Mouse (Mus musculus) CH12.LX (cell line): Measurements from ENCODE around the gene Dcaf11. TPM values are rescaled to one million over a fixed set of nuclear protein-coding genes. Genes with fewer than 3 reads are reported as not detected.

Experiments used
- DNase-seq: peaks from one replicate; pipeline ENCODE4 v3.0.0-alpha.2; 2013; ENCODE audit errors: extremely low read depth
- H3K27ac ChIP-seq: 2 replicates; pipeline ENCODE4 v1.5.1; 2012; ENCODE audit warnings: low read depth, mild to moderate bottlenecking, control low read depth, moderate library complexity; ENCODE audit not compliant: insufficient read depth
- H3K27me3 ChIP-seq: replicated peaks from 2 replicates; pipeline ENCODE3; 2012; ENCODE audit warnings: inconsistent platforms
- H3K36me3 ChIP-seq, 2 experiments: replicated peaks in 1 of 2; 2 replicates each; pipeline versions ENCODE3 to v1.6.1; 2012; ENCODE audit warnings: inconsistent platforms in 1 of 2, low read length in 1 of 2, mild to moderate bottlenecking in 1 of 2, mixed read lengths in 1 of 2, moderate library complexity in 1 of 2; ENCODE audit not compliant: control insufficient read depth in 1 of 2, insufficient read depth in 1 of 2
- H3K4me1 ChIP-seq, 2 experiments: 2 replicates each; pipeline ENCODE4 v1.6.1; 2012; ENCODE audit warnings: inconsistent platforms in 1 of 2, moderate library complexity in 1 of 2; ENCODE audit not compliant: insufficient read depth in 2 of 2, control insufficient read depth in 1 of 2
- H3K4me2 ChIP-seq: 2 replicates; pipeline ENCODE4 v1.6.1; 2012; ENCODE audit warnings: low read depth, mild to moderate bottlenecking, control low read depth; ENCODE audit not compliant: poor library complexity, insufficient read depth, severe bottlenecking
- H3K4me3 ChIP-seq, 3 experiments: fragments of 150-350 bp in 1 of 3; sonication (generic) in 1 of 3; replicated peaks in 1 of 3; 2 replicates each; pipeline versions ENCODE3 to v1.5.1; 2011 to 2012; ENCODE audit warnings: low read depth in 2 of 3, low read length in 2 of 3, mild to moderate bottlenecking in 2 of 3, moderate library complexity in 2 of 3, control low read depth in 1 of 3, improper control_type of control experiment in 1 of 3, inconsistent platforms in 1 of 3, mixed read lengths in 1 of 3; ENCODE audit not compliant: poor library complexity in 1 of 3
- H3K79me2 ChIP-seq: replicated peaks from 2 replicates; pipeline ENCODE4 v1.6.1; 2012; ENCODE audit warnings: mild to moderate bottlenecking, moderate library complexity; ENCODE audit not compliant: control insufficient read depth, poor library complexity, insufficient read depth, severe bottlenecking; ENCODE audit errors: extremely low read depth
- H3K9ac ChIP-seq: 2 replicates; pipeline ENCODE4 v1.6.1; 2012; ENCODE audit warnings: low read depth, mild to moderate bottlenecking, control low read depth, moderate library complexity; ENCODE audit not compliant: insufficient read depth
- H3K9me3 ChIP-seq: replicated peaks from 2 replicates; pipeline ENCODE3; 2012; ENCODE audit warnings: low read length, inconsistent platforms, mixed read lengths
- CHD1 ChIP-seq: IDR thresholded peaks from 2 replicates; pipeline ENCODE4 v1.6.1; 2012; ENCODE audit warnings: low read depth, low read length, improper control_type of control experiment, inconsistent platforms
- CHD2 ChIP-seq: IDR thresholded peaks from 2 replicates; pipeline ENCODE4 v1.6.1; 2011; ENCODE audit warnings: low read length, improper control_type of control experiment
- ETS1 ChIP-seq: conservative IDR thresholded peaks from 2 replicates; pipeline ENCODE4 v1.6.1; 2012; ENCODE audit warnings: low read depth, mild to moderate bottlenecking, inconsistent platforms, low read length, improper control_type of control experiment, moderate library complexity
- IRF4 ChIP-seq: IDR thresholded peaks from 2 replicates; pipeline ENCODE4 v1.6.1; 2014; ENCODE audit warnings: low read depth, mild to moderate bottlenecking, inconsistent platforms, low read length, improper control_type of control experiment
- JUN ChIP-seq: IDR thresholded peaks from 2 replicates; pipeline ENCODE4 v1.6.1; 2011; ENCODE audit warnings: low read depth, mild to moderate bottlenecking, low read length, improper control_type of control experiment, moderate library complexity; ENCODE audit not compliant: insufficient read depth
- KAT2A ChIP-seq: IDR thresholded peaks from 2 replicates; pipeline ENCODE4 v1.6.1; 2012; ENCODE audit warnings: low read length, improper control_type of control experiment, inconsistent platforms; ENCODE audit not compliant: insufficient replicate concordance
- MAFK ChIP-seq: IDR thresholded peaks from 2 replicates; pipeline ENCODE4 v1.6.1; 2011; ENCODE audit warnings: low read length, improper control_type of control experiment; ENCODE audit not compliant: insufficient replicate concordance
- MAZ ChIP-seq: IDR thresholded peaks from 2 replicates; pipeline ENCODE4 v1.6.1; 2012; ENCODE audit warnings: low read depth, mild to moderate bottlenecking, inconsistent platforms, low read length, improper control_type of control experiment, moderate library complexity
- MEF2A ChIP-seq: IDR thresholded peaks from 2 replicates; pipeline ENCODE4 v1.6.1; 2014; ENCODE audit warnings: low read depth, mild to moderate bottlenecking, inconsistent platforms, low read length, improper control_type of control experiment, borderline replicate concordance
- MYC ChIP-seq: IDR thresholded peaks from 2 replicates; pipeline ENCODE4 v1.6.1; 2011; ENCODE audit warnings: low read depth, mild to moderate bottlenecking, improper control_type of control experiment, low read length
- PAX5 ChIP-seq: IDR thresholded peaks from 2 replicates; pipeline ENCODE4 v1.6.1; 2012; ENCODE audit warnings: low read length, inconsistent platforms, mixed read lengths
- POLR2A ChIP-seq: IDR thresholded peaks from 2 replicates; pipeline ENCODE4 v1.6.1; 2011; ENCODE audit warnings: low read depth, mild to moderate bottlenecking, improper control_type of control experiment, low read length
- POLR2AphosphoS2 ChIP-seq: IDR thresholded peaks from 2 replicates; pipeline ENCODE4 v1.6.1; 2011; ENCODE audit warnings: low read depth, low read length, improper control_type of control experiment
- RAD21 ChIP-seq: IDR thresholded peaks from 2 replicates; pipeline ENCODE4 v1.6.1; 2011; ENCODE audit warnings: low read depth, mild to moderate bottlenecking, low read length, improper control_type of control experiment, moderate library complexity
- SMC3 ChIP-seq: IDR thresholded peaks from 2 replicates; pipeline ENCODE4 v1.6.1; 2011; ENCODE audit warnings: low read depth, low read length, improper control_type of control experiment
- TBP ChIP-seq: conservative IDR thresholded peaks from 2 replicates; pipeline ENCODE4 v1.6.1; 2011; ENCODE audit warnings: low read depth, low read length, improper control_type of control experiment
- UBTF ChIP-seq: IDR thresholded peaks from 2 replicates; pipeline ENCODE4 v1.6.1; 2012; ENCODE audit warnings: low read depth, mild to moderate bottlenecking, inconsistent platforms, low read length, improper control_type of control experiment, moderate library complexity
- USF2 ChIP-seq: conservative IDR thresholded peaks from 2 replicates; pipeline ENCODE4 v1.6.1; 2011; ENCODE audit warnings: low read depth, low read length, improper control_type of control experiment
- ZNF384 ChIP-seq: IDR thresholded peaks from 2 replicates; pipeline ENCODE4 v1.6.1; 2012; ENCODE audit warnings: low read depth, low read length, improper control_type of control experiment, inconsistent platforms
- dilution Hi-C: fragments of 300-500 bp; cut with MboI; formaldehyde crosslinking; loops from 2 replicates; pipeline ENCODE4 v1.14.3; 2020; ENCODE audit warnings: low sequenced_read_pairs; ENCODE audit not compliant: extremely low pct_unique_long_range_greater_than_20kb, extremely low pct_ligation_motif_present
- in situ Hi-C: fragments of 300-500 bp; cut with MboI; formaldehyde crosslinking; loops from 3 replicates; pipeline ENCODE4 v1.14.3; 2019; ENCODE audit warnings: low sequenced_read_pairs, low pct_ligation_motif_present, low pct_unique_long_range_greater_than_20kb, mixed read lengths
- polyA plus RNA-seq: library from polyadenylated mRNA; unstranded; fragments of >175 nt; gene quantifications from 2 replicates; pipeline ENCODE4 v1.2.1, GENCODE M21; 2012; ENCODE audit warnings: low read depth; ENCODE audit not compliant: insufficient read length
- total RNA-seq, 2 experiments: library from RNA; depleted of rRNA; stranded (reverse); fragments of 300-350 nt in 1 of 2; fragments of >200 nt in 1 of 2; gene quantifications; 2 replicates each; pipeline ENCODE4 v1.2.3; 2012 to 2014

Dcaf11 gene
- total and polyA plus RNA-seq, 3 experiments, result 29.3 to 39.1 (median 32.6) TPM

DNA sequence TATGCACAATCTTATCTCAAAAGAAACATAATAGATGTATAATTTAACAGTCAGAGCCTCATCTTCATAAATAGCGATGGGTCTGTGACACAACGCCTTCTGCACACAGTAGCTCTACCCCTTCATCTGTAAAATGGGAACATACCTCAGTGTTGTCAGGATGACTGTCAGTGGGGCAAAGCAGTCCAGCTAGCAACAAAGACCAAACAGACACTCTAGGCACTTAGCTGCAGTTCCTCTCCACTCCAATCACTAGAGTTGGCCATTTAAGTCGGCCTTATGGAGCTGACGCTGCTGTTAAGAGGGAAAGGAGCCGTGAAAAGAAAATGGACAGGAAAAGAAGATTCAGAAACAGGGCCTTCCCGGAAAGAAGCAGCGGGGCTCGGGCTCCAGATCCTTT lies 8.0 kb upstream of the Dcaf11 start:
- Histone ChIP-seq H3K4me1 (peaks cover 0 to 9% of the 10 kb centered on the region in 2 experiments; a peak in 2 of 4 replicates), H3K27ac (no peak overlapping the region), H3K36me3 (peaks cover 29 to 46% of the 10 kb centered on the region in 2 experiments), H3K4me3 (no peak overlapping the region), H3K27me3 (no peaks in the 10 kb centered on the region), H3K9me3 (no peaks in the 10 kb centered on the region), H3K4me2 (no peak overlapping the region), H3K9ac (no peak overlapping the region), H3K79me2 (no peaks in the 10 kb centered on the region)
- in situ Hi-C loops, result no loop called here
- no peak for TF ChIP-seq MAFK
- no peak for TF ChIP-seq POLR2A
- dilution Hi-C loops, result no loop called here
- DNase-seq, result no peak

DNA sequence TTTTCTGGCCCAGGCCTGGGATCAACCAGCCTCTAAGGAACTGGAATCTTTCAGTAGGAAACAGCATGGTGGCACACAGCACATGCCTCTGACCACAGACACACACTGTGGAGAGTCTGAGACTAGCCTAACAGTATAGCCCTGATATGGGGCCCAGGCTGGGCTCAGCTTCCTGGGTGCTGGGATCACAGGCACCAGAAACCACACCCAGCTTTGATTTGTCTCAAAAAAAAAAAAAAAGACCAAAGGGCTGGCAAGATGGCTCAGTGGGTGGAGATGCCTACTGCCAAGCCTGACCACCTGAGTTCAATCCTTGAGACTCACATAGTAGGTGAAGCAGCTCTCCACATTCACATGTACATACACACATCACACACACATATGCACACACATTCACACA lies 5.2 kb upstream of the Dcaf11 start:
- Histone ChIP-seq H3K36me3 (peaks cover 4 to 17% of the 10 kb centered on the region in 2 experiments), H3K79me2 (peaks cover 3% of the 10 kb centered on the region; the same call in 1 of the 2 replicates), H3K4me3 (no peak overlapping the region), H3K4me2 (no peak overlapping the region), H3K9me3 (no peaks in the 10 kb centered on the region), H3K4me1 (peaks cover 2 to 22% of the 10 kb centered on the region in 2 experiments; a peak in 3 of 4 replicates), H3K27me3 (no peaks in the 10 kb centered on the region), H3K9ac (no peak overlapping the region), H3K27ac (no peak overlapping the region)
- in situ Hi-C loops (no loop called here), dilution Hi-C loops (no loop called here)
- DNase-seq, result no peak
- TF ChIP-seq ZNF384 (peak; percentile 21; the same call in 1 of the 2 replicates), CHD2 (no peak)

GRCm38 (mm10) chr14:55555788-55556187 lies 4.0 kb upstream of the Dcaf11 start:
- dilution Hi-C loops (no loop called here), in situ Hi-C loops (no loop called here)
- Histone ChIP-seq H3K27ac (no peak overlapping the region), H3K36me3 (peaks cover 0 to 7% of the 10 kb centered on the region in 2 experiments), H3K9ac (no peak overlapping the region), H3K4me1 (peaks cover 2 to 22% of the 10 kb centered on the region in 2 experiments; a peak in 3 of 4 replicates), H3K9me3 (no peaks in the 10 kb centered on the region), H3K27me3 (no peaks in the 10 kb centered on the region), H3K4me2 (no peak overlapping the region), H3K4me3 (no peak overlapping the region), H3K79me2 (peaks cover 3% of the 10 kb centered on the region; the same call in 1 of the 2 replicates)
- DNase-seq, result no peak
- TF ChIP-seq RAD21, result no peak
- no peak for TF ChIP-seq POLR2A

- no peak overlapping the region for H3K9ac ChIP-seq
- peaks cover 8 to 31% of the 10 kb centered on the region in 2 experiments for H3K4me1 ChIP-seq
- peak; percentile 97 for DNase-seq
- H3K79me2 ChIP-seq, result peaks cover 5% of the 10 kb centered on the region; the same call in 1 of the 2 replicates
- H3K36me3 ChIP-seq, result peaks cover 0 to 4% of the 10 kb centered on the region in 2 experiments
- no peaks in the 10 kb centered on the region for H3K27me3 ChIP-seq
- H3K4me3 ChIP-seq, result no peak overlapping the region
- H3K4me2 ChIP-seq, result peak overlapping the region; percentile 47
- H3K9me3 ChIP-seq, result no peaks in the 10 kb centered on the region
- peak overlapping the region; percentile 86 for H3K27ac ChIP-seq
- dilution Hi-C loops, result no loop called here
- in situ Hi-C loops, result no loop called here
- TF ChIP-seq MEF2A (peak; percentile 99), POLR2AphosphoS2 (no peak), MAZ (peak; percentile 72), SMC3 (peak; percentile 86), UBTF (no peak), CHD1 (no peak), TBP (peak; percentile 54; the same call in 1 of the 2 replicates), USF2 (no peak), ZNF384 (peak; percentile 22; the same call in 1 of the 2 replicates), POLR2A (peak; percentile 47; the same call in 1 of the 2 replicates), CHD2 (peak; percentile 92), PAX5 (no peak), MYC (peak; percentile 87), JUN (peak; percentile 92), ETS1 (peak; percentile 84), KAT2A (no peak), IRF4 (peak; percentile 88)
Observed at GRCm38 (mm10) chr14:55557003-55557402, 2.8 kb upstream of the Dcaf11 start.
